Mouse (Mus musculus) MEL (cell line): ENCODE measurements at regions not wholly inside any gene's neighbourhood (a gene's known extent, or its start where the extent isn't known, plus 50 kb on each side); places are given as distances from the start of the nearest gene placed in this dataset.

Source experiments
- DNase-seq: peaks from one replicate; pipeline ENCODE4 v3.0.0; 2011; ENCODE audit warnings: low read depth, low spot score
- H3K27ac ChIP-seq: 2 replicates; pipeline ENCODE4 v1.5.1; 2012; ENCODE audit warnings: low read depth, mild to moderate bottlenecking, control low read depth, low read length, moderate library complexity; ENCODE audit not compliant: control insufficient read depth
- H3K27me3 ChIP-seq, 2 experiments: fragments of 150-350 bp in 1 of 2; sonication (generic) in 1 of 2; 2 replicates each; pipeline ENCODE4 v1.6.1; 2012; ENCODE audit warnings: low read length in 2 of 2, mild to moderate bottlenecking in 2 of 2, improper control_type of control experiment in 1 of 2, moderate library complexity in 1 of 2; ENCODE audit not compliant: insufficient read depth in 2 of 2, control insufficient read depth in 1 of 2
- H3K36me3 ChIP-seq, 2 experiments: 2 replicates each; pipeline ENCODE4 v1.6.1; 2012 to 2014; ENCODE audit warnings: low read length in 2 of 2, improper control_type of control experiment in 1 of 2, inconsistent platforms in 1 of 2, mild to moderate bottlenecking in 1 of 2; ENCODE audit not compliant: insufficient read depth in 2 of 2, control insufficient read depth in 1 of 2
- H3K4me1 ChIP-seq, 2 experiments: fragments of 150-350 bp in 1 of 2; sonication (generic) in 1 of 2; 2 replicates each; pipeline ENCODE4 v1.6.1; 2012; ENCODE audit warnings: low read length in 2 of 2, improper control_type of control experiment in 1 of 2, mild to moderate bottlenecking in 1 of 2; ENCODE audit not compliant: insufficient read depth in 2 of 2, control insufficient read depth in 1 of 2
- H3K4me3 ChIP-seq, 2 experiments: fragments of 150-350 bp in 1 of 2; sonication (generic) in 1 of 2; 2 replicates each; pipeline ENCODE4 v1.5.1; 2012; ENCODE audit warnings: low read depth in 2 of 2, low read length in 2 of 2, mild to moderate bottlenecking in 2 of 2, moderate library complexity in 2 of 2, control low read depth in 1 of 2, improper control_type of control experiment in 1 of 2; ENCODE audit not compliant: control insufficient read depth in 1 of 2, insufficient read depth in 1 of 2
- H3K79me2 ChIP-seq: 2 replicates; pipeline ENCODE4 v1.6.1; 2012; ENCODE audit warnings: mild to moderate bottlenecking, low read length, moderate library complexity; ENCODE audit not compliant: control insufficient read depth, poor library complexity, insufficient read depth
- H3K9ac ChIP-seq: 2 replicates; pipeline ENCODE4 v1.6.1; 2012; ENCODE audit warnings: low read depth, mild to moderate bottlenecking, control low read depth, low read length, moderate library complexity; ENCODE audit not compliant: control insufficient read depth, poor library complexity, severe bottlenecking
- H3K9me3 ChIP-seq: fragments of 150-350 bp; sonication (generic); replicated peaks from 2 replicates; pipeline ENCODE4 v1.6.1; 2012; ENCODE audit warnings: mild to moderate bottlenecking, low read length, improper control_type of control experiment, moderate library complexity; ENCODE audit not compliant: insufficient read depth
- BHLHE40 ChIP-seq: IDR thresholded peaks from 2 replicates; pipeline ENCODE4 v1.6.1; 2012; ENCODE audit warnings: low read depth, mild to moderate bottlenecking, inconsistent platforms, low read length, improper control_type of control experiment, borderline replicate concordance
- CHD1 ChIP-seq: IDR thresholded peaks from 2 replicates; pipeline ENCODE4 v1.6.1; 2012; ENCODE audit warnings: low read depth, mild to moderate bottlenecking, inconsistent platforms, low read length, improper control_type of control experiment
- E2F4 ChIP-seq: IDR thresholded peaks from 2 replicates; pipeline ENCODE4 v1.6.1; 2011; ENCODE audit warnings: low read depth, low read length, improper control_type of control experiment, borderline replicate concordance
- ETS1 ChIP-seq: IDR thresholded peaks from 2 replicates; pipeline ENCODE4 v1.6.1; 2012; ENCODE audit warnings: low read depth, mild to moderate bottlenecking, inconsistent platforms, low read length, improper control_type of control experiment, moderate library complexity
- GABPA ChIP-seq: IDR thresholded peaks from 2 replicates; pipeline ENCODE4 v1.6.1; 2012; ENCODE audit warnings: low read depth, mild to moderate bottlenecking, inconsistent platforms, low read length, improper control_type of control experiment, moderate library complexity
- HCFC1 ChIP-seq: IDR thresholded peaks from 2 replicates; pipeline ENCODE4 v1.6.1; 2012; ENCODE audit warnings: low read depth, mild to moderate bottlenecking, inconsistent platforms, low read length, improper control_type of control experiment, moderate library complexity
- JUND ChIP-seq: IDR thresholded peaks from 2 replicates; pipeline ENCODE4 v1.6.1; 2011; ENCODE audit warnings: low read depth, mild to moderate bottlenecking, improper control_type of control experiment, low read length
- KAT2A ChIP-seq: conservative IDR thresholded peaks from 2 replicates; pipeline ENCODE4 v1.6.1; 2012; ENCODE audit warnings: low read depth, low read length, improper control_type of control experiment, inconsistent platforms
- MAFK ChIP-seq: IDR thresholded peaks from 2 replicates; pipeline ENCODE4 v1.6.1; 2011; ENCODE audit warnings: low read depth, mild to moderate bottlenecking, low read length, improper control_type of control experiment, borderline replicate concordance
- MAX ChIP-seq: IDR thresholded peaks from 2 replicates; pipeline ENCODE4 v1.6.1; 2011; ENCODE audit warnings: low read length, improper control_type of control experiment
- MAZ ChIP-seq: IDR thresholded peaks from 2 replicates; pipeline ENCODE4 v1.6.1; 2012; ENCODE audit warnings: low read depth, mild to moderate bottlenecking, inconsistent platforms, low read length, improper control_type of control experiment
- MXI1 ChIP-seq: IDR thresholded peaks from 2 replicates; pipeline ENCODE4 v1.6.1; 2011; ENCODE audit warnings: mild to moderate bottlenecking, low read depth, low read length, improper control_type of control experiment
- NELFE ChIP-seq: IDR thresholded peaks from 2 replicates; pipeline ENCODE4 v1.6.1; 2011; ENCODE audit warnings: low read depth, low read length, improper control_type of control experiment
- NRF1 ChIP-seq: IDR thresholded peaks from 2 replicates; pipeline ENCODE4 v1.6.1; 2014; ENCODE audit warnings: low read depth, mild to moderate bottlenecking, inconsistent platforms, low read length, improper control_type of control experiment, moderate library complexity; ENCODE audit not compliant: poor library complexity, insufficient read depth, severe bottlenecking
- POLR2A ChIP-seq, 2 experiments: IDR thresholded peaks; 2 replicates each; pipeline ENCODE4 v1.6.1; 2011 to 2012; ENCODE audit warnings: low read length in 2 of 2, mild to moderate bottlenecking in 2 of 2, control low read depth in 1 of 2, improper control_type of control experiment in 1 of 2, low read depth in 1 of 2, moderate library complexity in 1 of 2; ENCODE audit not compliant: control insufficient read depth in 1 of 2, insufficient read depth in 1 of 2, poor library complexity in 1 of 2
- POLR2AphosphoS2 ChIP-seq: IDR thresholded peaks from 2 replicates; pipeline ENCODE4 v1.6.1; 2011; ENCODE audit warnings: low read length, improper control_type of control experiment
- POLR2AphosphoS5 ChIP-seq: IDR thresholded peaks from 2 replicates; pipeline ENCODE4 v1.6.1; 2012; ENCODE audit warnings: low read depth, borderline replicate concordance, mild to moderate bottlenecking, inconsistent platforms, low read length, moderate library complexity, mixed read lengths
- RAD21 ChIP-seq: IDR thresholded peaks from 2 replicates; pipeline ENCODE4 v1.6.1; 2011; ENCODE audit warnings: mild to moderate bottlenecking, low read depth, low read length, improper control_type of control experiment
- TAL1 ChIP-seq: IDR thresholded peaks from 2 replicates; pipeline ENCODE4 v1.6.1; 2012; ENCODE audit warnings: mild to moderate bottlenecking, inconsistent platforms, low read length, moderate library complexity, mixed read lengths
- UBTF ChIP-seq: IDR thresholded peaks from 2 replicates; pipeline ENCODE4 v1.6.1; 2012; ENCODE audit warnings: low read depth, mild to moderate bottlenecking, inconsistent platforms, low read length, improper control_type of control experiment, moderate library complexity, borderline replicate concordance; ENCODE audit not compliant: insufficient read depth
- ZKSCAN1 ChIP-seq: IDR thresholded peaks from 2 replicates; pipeline ENCODE4 v1.6.1; 2012; ENCODE audit warnings: low read depth, mild to moderate bottlenecking, inconsistent platforms, low read length, improper control_type of control experiment, moderate library complexity
- ZNF384 ChIP-seq: IDR thresholded peaks from 2 replicates; pipeline ENCODE4 v1.6.1; 2012; ENCODE audit warnings: low read depth, mild to moderate bottlenecking, inconsistent platforms, low read length, improper control_type of control experiment

DNA sequence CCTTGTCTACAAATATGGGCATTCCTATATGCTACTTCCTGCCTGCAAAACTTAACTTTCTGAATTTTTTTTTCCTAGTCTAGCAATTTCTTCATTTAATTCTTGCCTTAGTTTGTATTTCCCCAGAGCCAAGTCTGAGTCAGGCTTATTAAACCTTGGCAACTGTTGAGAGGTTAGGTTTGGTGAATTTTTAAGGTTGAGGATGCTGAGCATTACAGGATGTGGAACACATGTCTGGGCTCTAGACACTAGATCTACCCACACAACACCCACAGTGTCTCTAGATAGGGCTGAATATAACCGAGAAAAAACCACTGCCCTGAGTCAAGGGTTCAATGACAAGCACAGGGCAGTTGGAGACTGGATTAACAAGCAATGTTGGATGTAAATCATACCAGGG is 211.4 kb upstream of the Gm765 start:
- no peak overlapping the region for H3K27ac ChIP-seq
- no peak for TF ChIP-seq E2F4
- no peak for TF ChIP-seq UBTF
- no peak for TF ChIP-seq HCFC1
- TF ChIP-seq MAZ, result no peak
- TF ChIP-seq RAD21, result no peak
- no peak for TF ChIP-seq ZNF384
- no peak for TF ChIP-seq MXI1
- no peak for TF ChIP-seq MAX
- TF ChIP-seq ZKSCAN1, result no peak
- no peak for TF ChIP-seq MAFK
- no peak for TF ChIP-seq BHLHE40
- no peak for TF ChIP-seq POLR2AphosphoS2
- peaks cover 0 to 1% of the 10 kb centered on the region in 2 experiments; a peak in 1 of 4 replicates for H3K27me3 ChIP-seq
- no peak for DNase-seq
- H3K79me2 ChIP-seq, result no peaks in the 10 kb centered on the region
- H3K9ac ChIP-seq, result no peak overlapping the region
- H3K4me3 ChIP-seq, result no peak overlapping the region
- H3K9me3 ChIP-seq, result no peaks in the 10 kb centered on the region
- H3K4me1 ChIP-seq, result no peaks in the 10 kb centered on the region
- H3K36me3 ChIP-seq, result no peaks in the 10 kb centered on the region

DNA sequence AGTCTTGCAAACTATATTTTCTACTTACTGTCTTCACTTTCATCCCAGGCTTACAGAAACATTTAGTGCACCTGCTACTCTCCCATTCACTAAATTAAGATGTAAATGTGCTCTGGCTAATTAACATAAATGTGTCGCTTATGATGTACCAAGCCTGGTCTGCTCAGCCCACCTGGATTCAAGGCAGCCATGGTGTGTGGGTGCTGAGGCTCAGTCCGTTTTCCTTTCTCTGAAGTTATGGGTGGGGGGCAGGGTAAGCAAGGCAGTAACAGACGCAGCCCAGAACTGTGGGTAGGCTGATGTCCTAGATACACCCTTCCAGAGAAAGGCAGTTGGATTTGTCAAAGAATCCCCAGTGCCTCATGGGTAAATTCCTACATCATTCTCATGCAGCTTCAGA is 209.2 kb upstream of the Gm765 start:
- peaks cover 0 to 1% of the 10 kb centered on the region in 2 experiments; a peak in 1 of 4 replicates for H3K27me3 ChIP-seq
- no peaks in the 10 kb centered on the region for H3K9me3 ChIP-seq
- no peak for DNase-seq
- no peak overlapping the region for H3K27ac ChIP-seq
- no peaks in the 10 kb centered on the region for H3K79me2 ChIP-seq
- TF ChIP-seq ETS1 (no peak), CHD1 (no peak), GABPA (no peak), KAT2A (no peak), MAX (no peak), HCFC1 (no peak), MAFK (no peak), JUND (no peak), POLR2AphosphoS5 (no peak), POLR2A (IDR thresholded peaks at IDR 0.05; ENCODE audit: control insufficient read depth in 1 of 2, insufficient read depth in 1 of 2, low read depth in 1 of 2, low read length in 2 of 2, poor library complexity in 1 of 2) (no peak), NRF1 (no peak), TAL1 (no peak), NELFE (no peak), E2F4 (no peak)
- H3K36me3 ChIP-seq, result no peaks in the 10 kb centered on the region
- no peaks in the 10 kb centered on the region for H3K4me1 ChIP-seq
- no peak overlapping the region for H3K9ac ChIP-seq
- no peak overlapping the region for H3K4me3 ChIP-seq
